Mouse (Mus musculus) cerebellum, adult 2 months (tissue): ENCODE measurements at regions not wholly inside any gene's neighbourhood (a gene's known extent, or its start where the extent isn't known, plus 50 kb on each side); places are given as distances from the start of the nearest gene placed in this dataset.

ENCODE experiments used
- CTCF ChIP-seq: fragments of 200-500 bp; IDR thresholded peaks from 2 replicates; pipeline ENCODE4 v1.5.1; 2011; ENCODE audit warnings: low read depth, mild to moderate bottlenecking, control low read depth, low read length, moderate library complexity, borderline replicate concordance; ENCODE audit not compliant: insufficient read depth
- POLR2A ChIP-seq: fragments of 200-500 bp; IDR thresholded peaks from 2 replicates; pipeline ENCODE4 v1.6.1; 2011; ENCODE audit warnings: low read length, control low read depth, borderline replicate concordance; ENCODE audit not compliant: insufficient read depth

- no peak for TF ChIP-seq CTCF
- no peak for TF ChIP-seq POLR2A
Measured at GRCm38 (mm10) chr15:65639484-65639883, 624.8 kb upstream of the Gm21961 start.
